Mouse (Mus musculus) lung, postnatal 0 days (tissue): Measurements from ENCODE around the gene Plscr2.

Source experiments
- CTCF ChIP-seq: IDR thresholded peaks from 2 replicates; pipeline ENCODE4 v1.5.1; 2016; ENCODE audit warnings: antibody characterized with exemption, mild to moderate bottlenecking
- EP300 ChIP-seq: IDR thresholded peaks from 2 replicates; pipeline ENCODE4 v1.6.1; 2016; ENCODE audit warnings: antibody characterized with exemption, mild to moderate bottlenecking, control low read depth

GRCm38 (mm10) chr9:92275486-92276207 lies at the start of gene Plscr2:
- TF ChIP-seq CTCF, result no peak
- peak; percentile 82 for TF ChIP-seq EP300
